Mouse (Mus musculus): ENCODE results near the gene Gm21994.
"Not testable (repeated sequence)": the region's sequence is repeated elsewhere in the genome, so short reads cannot be mapped to it uniquely, and the experiment has no call there.

Gene Gm21994

DNA sequence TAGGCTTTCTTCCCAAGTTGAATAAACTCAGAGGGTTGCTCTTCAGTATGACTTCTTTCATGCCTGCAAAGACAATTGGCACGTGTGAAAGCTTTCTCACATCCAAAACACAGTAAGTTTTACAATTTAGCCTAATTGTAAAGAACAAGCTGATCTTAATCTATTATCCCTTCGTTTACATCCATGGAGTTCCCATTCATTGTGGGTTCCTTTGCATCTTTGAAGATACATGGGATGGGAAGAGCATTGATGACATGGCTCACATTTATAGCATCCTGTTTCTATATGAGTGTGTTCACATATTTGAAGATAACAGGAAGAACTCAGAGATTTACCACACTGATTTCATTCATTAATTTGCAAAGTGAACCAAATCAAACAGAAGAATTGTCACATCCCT lies at the start of gene Gm21994:
Gene Gm21994, minus strand, starts transcription at position 101 of the 400 bp plus-strand sequence.
- DNase-seq (ENCODE audit: low spot score in 2 of 2), result not testable (repeated sequence)

DNA sequence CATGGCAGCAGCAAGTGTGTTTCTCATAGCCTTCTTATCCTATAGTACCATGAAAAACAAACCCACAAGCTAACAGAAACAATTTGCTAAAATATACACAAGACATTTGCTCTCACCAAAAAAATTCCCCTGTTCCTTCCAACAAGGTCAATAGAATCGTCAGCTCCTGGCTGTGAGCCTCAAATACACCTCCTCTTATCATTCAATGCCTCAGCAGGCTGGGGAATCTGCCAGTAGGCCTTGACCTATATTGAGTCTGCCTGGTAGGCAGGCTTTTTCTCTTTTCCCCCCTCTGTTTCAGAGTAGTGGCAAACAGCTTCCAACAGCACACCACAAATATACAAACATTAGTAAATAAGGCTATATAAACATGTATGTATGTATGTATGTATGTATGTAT lies 43.7 kb upstream of the Gm21994 start:
- DNase-seq (ENCODE audit: low spot score in 2 of 2), result no peak

DNA sequence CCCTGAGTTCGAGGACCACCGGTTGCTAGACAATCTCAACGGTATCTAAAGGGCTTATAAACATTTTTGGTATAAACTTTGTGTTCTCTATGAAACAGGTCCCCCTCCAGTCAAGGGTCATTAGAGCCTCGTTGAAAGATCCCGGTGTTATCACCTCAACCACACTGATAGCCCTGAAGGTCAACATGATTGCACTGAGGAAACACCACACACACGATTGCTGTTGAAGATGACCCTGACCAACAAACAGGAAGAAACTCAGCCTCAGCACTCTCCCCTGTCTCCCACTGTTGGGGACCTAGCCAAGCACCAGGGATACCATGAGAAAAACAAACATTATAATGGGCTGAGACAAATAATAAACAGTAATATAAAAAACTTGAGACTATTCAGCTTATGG lies 38.3 kb upstream of the Gm21994 start:
- DNase-seq (ENCODE audit: low spot score in 2 of 2), result no peak

DNA sequence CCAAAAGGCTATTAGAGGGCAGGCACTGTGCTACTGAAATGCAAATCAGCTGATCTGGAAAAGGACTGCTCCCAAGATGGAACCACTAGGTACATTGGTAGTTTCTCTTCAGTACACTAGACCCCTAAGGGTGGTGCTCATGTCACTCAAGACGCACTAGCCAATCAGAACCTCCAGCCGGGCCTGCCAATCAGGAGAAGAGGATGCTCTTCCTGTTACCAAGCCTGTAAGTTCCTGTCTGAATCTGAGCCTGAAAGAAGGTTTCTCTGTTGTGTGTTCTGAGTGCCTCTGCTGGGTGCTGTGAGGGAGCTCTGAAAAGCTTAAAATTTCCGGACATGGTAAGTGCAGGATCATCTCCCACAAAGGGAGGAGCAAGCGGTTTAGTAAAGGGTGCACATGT lies 1.9 kb upstream of the Gm21994 start, which contains the start of gene Gm14124:
Gene Gm14124, plus strand, starts transcription at position 227 of the 400 bp plus-strand sequence.
- DNase-seq (ENCODE audit: low spot score in 2 of 2), result not testable (repeated sequence)

DNA sequence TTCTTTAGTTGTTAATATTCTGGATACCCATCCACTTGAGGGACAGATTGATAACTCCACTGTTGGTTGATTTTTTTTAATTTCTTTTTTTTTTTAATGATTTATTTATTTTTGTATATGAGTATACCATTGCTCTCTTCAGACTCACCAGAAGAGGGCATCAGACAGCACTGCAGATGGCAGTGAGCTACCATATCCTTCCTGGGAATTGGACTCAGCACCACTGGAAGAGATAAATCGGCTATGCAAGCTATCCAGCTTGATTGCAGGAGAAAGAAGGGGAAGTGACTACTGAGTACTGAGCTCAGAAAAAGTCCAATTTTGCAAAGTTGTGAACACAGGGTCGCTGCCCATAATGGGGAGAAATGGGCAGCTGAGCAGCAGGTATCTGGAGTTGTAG lies 1.5 kb upstream of the Gm21994 start:
- not testable (repeated sequence) for DNase-seq (ENCODE audit: low spot score in 2 of 2)

DNA sequence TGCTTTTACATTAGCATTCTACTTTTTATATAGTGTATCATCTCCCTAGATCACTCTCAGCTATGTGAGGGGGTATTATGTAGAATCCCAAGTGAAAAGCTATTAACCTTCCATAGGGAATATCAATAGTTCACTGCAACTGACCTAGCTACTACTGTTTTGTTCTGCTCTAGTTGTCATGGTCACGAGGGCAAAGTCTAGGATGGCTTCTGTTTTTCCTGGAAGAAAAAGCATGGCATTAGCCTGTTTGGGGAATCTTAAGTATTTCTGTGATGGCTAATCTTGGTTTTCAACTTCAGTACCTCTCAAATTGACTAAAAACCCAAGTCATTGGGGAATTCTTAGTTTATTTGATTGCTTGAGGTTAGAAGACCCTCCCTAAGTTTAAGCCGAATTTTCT lies 12.2 kb downstream of the Gm21994 start:
- DNase-seq (ENCODE audit: low spot score in 2 of 2), result no peak

DNA sequence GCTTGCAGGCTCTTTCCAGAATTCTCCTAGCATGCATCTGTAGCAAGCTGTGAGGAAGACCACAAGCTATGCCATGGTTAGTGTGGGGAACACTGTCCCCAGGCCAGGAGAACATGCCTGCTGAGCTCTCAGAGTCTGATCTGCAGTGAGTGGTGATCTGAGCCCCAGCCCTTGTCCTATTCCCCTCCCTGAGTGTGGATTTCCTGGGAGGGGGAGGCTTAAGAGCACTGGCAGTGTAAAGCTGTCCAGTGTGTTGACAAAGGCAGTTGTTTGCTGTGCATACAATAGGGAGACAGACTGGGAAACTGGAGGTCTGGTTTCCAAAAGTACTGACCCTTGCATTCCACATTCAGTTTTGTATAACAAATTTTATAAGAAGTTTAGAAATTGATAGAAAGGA lies 32.1 kb downstream of the Gm21994 start:
- not testable (repeated sequence) for DNase-seq (ENCODE audit: low spot score in 2 of 2)

DNA sequence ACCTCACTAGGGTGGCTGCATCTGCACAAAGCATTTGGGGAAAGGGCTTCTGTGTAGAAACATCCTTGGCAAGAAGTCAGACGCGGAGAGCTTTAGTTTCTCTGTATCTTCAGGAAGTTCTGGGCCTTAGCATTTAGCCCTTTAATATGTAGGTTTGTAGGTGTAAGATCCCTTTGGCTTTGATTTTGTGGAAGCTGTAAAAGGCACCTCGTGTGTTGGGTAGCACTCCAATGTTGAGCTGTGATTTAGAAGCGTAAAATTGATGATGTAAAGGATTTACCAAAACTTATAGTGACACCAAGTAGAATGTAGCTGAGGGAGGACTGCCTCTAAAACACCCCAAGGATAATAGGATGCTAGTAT lies 37.0 kb downstream of the Gm21994 start:
- DNase-seq (ENCODE audit: low spot score in 2 of 2), result not testable (repeated sequence)

DNA sequence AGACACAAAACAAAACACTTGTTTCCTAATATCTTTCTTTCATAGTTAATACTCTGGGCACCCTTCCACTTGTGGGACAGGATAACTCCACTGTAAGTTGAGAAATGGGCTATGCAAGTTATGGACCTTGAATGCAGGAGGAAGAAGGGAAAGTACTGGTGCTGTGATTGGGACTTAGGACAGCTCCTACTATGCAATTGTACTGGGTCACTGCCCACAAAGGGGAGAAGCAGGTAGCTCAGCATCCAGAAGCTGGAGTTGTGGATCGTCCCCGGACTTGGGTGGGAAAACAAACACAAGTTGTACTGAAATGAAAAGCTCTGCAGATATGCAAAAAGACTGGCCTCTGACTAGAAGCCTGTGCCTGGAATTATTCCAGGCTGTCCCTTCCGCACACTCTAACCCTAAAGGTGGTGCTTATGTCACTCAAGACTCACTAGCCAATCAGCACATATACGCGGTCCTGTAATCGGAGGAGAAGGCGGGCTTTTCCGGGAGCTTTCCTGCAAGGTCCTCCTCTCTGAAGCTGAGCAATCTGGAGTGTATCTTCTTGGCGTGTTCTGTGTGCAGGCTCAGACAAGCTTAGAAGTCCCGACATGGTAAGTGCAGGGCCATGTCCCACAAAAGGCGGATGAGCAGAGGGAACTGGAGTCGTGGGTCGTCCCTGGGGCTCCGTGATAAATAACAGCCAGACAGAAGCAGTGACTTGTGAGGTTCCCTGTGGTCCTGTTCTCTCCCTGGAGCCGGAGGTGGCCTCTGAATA lies 37.6 kb downstream of the Gm21994 start, which contains the start of gene Zfp937:
Gene Zfp937, plus strand, starts transcription at position 474 of the 763 bp plus-strand sequence.
- DNase-seq (ENCODE audit: low spot score in 2 of 2), result peak; percentile 21 to 34

All from natural killer cell, adult 2 months (primary cell).